Mouse (Mus musculus) lung, adult 2 months (tissue): ENCODE results near the gene Gm21976. TPM values are rescaled to one million over a fixed set of nuclear protein-coding genes. Genes with fewer than 3 reads are reported as not detected.

Source experiments
- DNase-seq: peaks from one replicate; pipeline ENCODE4 v3.0.0; 2022
- H3K4me1 ChIP-seq: fragments of 200-500 bp; 2 replicates; pipeline ENCODE4 v1.6.1; 2011; ENCODE audit warnings: low read length; ENCODE audit not compliant: control insufficient read depth, insufficient read depth
- H3K4me3 ChIP-seq: fragments of 200-500 bp; replicated peaks from 2 replicates; pipeline ENCODE3; 2011; ENCODE audit warnings: low read depth, mild to moderate bottlenecking, control low read depth, low read length; ENCODE audit errors: extremely low read depth
- CTCF ChIP-seq: fragments of 200-500 bp; IDR thresholded peaks from 2 replicates; pipeline ENCODE4 v1.5.1; 2011; ENCODE audit warnings: mild to moderate bottlenecking, low read length, control low read depth; ENCODE audit not compliant: insufficient read depth
- POLR2A ChIP-seq: fragments of 200-500 bp; IDR thresholded peaks from 2 replicates; pipeline ENCODE4 v1.6.1; 2011; ENCODE audit warnings: low read depth, mild to moderate bottlenecking, control low read depth, low read length, borderline replicate concordance; ENCODE audit errors: extremely low read depth
- WGBS: fragments of 180-500 bp; shearing (Covaris S2); methylation state at CpG from one replicate; pipeline ENCODE4 v1.1.7; 2018; 5-methylcytosine and 5-hydroxymethylcytosine counted together
- polyA plus RNA-seq: library from polyadenylated mRNA; depleted of rRNA; stranded (reverse); fragments of >200 nt; gene quantifications from 2 replicates; pipeline ENCODE4 v1.2.3, GENCODE M21; 2012; rRNA removed

Gm21976 gene
- polyA plus RNA-seq, 1 experiment, result not detected

DNA sequence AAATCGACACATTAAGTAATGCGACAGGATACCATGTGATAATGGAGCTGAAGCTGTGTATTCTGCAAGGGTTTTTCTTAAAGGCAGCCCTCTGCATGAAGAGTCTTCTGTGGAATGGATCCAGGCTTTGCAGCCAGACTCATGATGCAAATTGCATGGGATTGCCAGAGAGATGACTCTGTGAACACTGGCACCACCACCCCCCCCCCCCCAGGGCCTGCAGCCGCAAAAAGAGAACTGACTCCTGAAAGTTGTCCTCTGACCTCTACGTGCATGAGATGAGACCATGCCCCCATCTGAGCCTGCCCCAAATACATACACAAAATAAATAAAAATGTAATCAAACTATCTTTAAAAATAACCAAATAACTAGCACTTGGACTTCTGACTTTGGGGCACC, 69.8 kb downstream of the Gm21976 start:
- H3K4me1 ChIP-seq, result peaks cover 8% of the 10 kb centered on the region; the same call in 1 of the 2 replicates
- DNase-seq, result no peak
- WGBS, result 79% methylated on average over 4 of the region's 4 CpGs
- H3K4me3 ChIP-seq, result no peak overlapping the region
- TF ChIP-seq POLR2A (no peak), CTCF (no peak)

DNA sequence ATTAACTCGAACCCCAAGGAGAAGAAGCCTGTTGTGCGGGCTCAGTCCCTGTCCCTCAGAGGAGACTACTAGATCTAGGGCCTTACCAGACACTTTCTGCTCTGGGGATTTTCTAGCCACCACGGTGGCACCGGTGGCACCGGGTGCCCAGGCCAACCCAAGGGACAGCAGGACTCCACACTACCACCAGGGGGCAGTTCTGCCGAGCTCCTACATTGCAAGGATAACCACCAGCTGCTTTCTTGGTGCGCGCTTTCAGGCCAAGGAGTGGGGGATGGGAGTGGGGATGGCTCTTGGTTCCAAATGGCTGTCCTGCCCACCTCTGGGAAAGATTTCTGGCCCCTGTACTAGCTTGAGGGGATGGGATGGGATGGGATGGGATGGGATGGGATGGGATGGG, 71.8 kb downstream of the Gm21976 start:
- TF ChIP-seq CTCF (0 out of 2 replicates have a peak, but pooled peaks have one; percentile 20), POLR2A (no peak)
- WGBS, result 14% methylated on average over 8 of the region's 8 CpGs
- Histone ChIP-seq H3K4me1 (peaks cover 10% of the 10 kb centered on the region; the same call in 1 of the 2 replicates), H3K4me3 (no peak overlapping the region)
- no peak for DNase-seq

DNA sequence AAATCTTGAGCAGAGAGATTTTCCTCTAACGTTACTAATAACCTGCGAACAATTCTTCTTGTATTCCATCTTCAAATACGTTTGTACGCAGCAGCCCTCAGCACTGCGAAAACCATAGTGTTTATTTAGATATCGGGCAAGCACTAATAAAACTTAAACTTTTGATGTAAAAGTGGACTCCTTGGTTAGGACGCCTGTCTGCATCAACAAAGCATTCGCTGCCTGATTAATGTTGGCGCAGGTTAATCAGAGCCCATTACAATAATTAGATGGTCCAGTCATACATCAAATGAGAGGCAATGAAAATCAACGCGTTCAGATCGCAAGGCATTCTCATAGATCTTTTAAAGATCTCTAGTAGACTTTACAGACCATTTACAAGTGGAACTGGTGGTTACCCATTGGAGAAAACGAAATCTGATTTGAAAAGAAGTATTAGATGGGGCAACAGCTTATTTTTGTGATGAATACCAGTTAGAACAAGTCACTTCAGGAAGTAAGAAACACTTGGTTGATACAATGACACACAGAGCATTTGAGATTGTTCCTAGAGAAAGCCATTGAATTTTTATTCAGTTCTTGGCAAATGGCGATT, 72.8 kb downstream of the Gm21976 start:
- TF ChIP-seq CTCF (no peak), POLR2A (no peak)
- H3K4me1 ChIP-seq, result peaks cover 10% of the 10 kb centered on the region; the same call in 1 of the 2 replicates
- DNase-seq, result no peak
- WGBS, result 15% methylated on average over 14 of the region's 14 CpGs
- no peak overlapping the region for H3K4me3 ChIP-seq

DNA sequence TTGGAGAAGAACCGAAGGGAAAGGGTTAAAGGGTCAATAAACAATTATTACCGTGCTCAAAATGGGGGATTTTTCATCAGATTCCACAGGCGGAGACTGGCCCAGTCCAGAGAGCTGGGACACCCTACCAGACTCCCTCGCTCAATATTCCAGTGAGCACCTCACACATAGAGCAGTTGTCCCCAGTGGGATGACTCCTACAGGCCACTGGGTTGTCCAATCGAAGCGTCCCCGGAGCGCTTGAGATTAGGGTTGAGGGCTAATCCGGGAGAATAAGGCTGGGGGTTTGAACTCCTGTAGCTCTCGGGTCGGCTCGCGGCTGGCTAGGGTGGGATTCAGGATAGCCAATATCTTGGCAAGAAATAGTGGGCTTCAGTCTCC, 74.0 kb downstream of the Gm21976 start:
- peak overlapping the region; percentile 3 for H3K4me3 ChIP-seq
- TF ChIP-seq POLR2A (no peak), CTCF (no peak)
- H3K4me1 ChIP-seq, result peaks cover 10% of the 10 kb centered on the region; the same call in 1 of the 2 replicates
- WGBS, result 4% methylated on average over 13 of the region's 13 CpGs
- peak; percentile 35 for DNase-seq

DNA sequence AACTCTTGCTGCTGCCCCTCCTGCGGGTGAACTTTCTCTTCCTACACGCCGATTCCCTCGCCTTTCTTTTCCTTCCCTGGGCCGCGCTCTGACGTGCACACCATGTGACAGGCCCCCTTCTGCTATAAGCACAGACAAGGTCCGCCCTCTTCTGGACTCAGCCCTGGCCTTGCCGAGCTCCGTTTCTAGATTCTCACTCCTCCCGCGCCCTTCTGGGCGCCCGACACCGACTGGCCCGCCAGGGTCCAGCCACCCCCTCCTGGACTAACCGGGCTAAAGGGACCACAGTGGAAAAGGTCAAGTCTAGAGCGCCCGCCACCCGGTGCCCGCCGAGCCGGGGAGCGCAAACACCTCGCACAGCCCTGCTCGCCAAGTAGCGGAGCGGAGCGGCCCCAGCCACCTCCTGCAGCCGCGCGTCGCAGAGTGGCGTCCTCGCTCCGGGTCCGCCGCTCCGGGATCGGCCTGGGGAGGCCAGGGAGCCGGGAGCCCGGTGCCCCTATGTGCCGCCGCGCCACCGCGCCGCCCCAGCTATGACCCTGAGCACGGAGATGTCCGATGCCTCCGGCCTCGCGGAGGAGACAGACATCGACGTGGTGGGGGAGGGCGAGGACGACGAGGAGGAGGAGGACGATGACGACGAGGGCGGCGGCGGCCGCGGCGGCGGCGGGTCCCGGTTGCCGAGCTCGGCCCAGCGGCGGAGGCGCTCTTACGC, 74.6 kb downstream of the Gm21976 start, which contains the start of gene Foxd1:
TSS of gene Foxd1 (plus strand) at position 153 of the 712 bp plus-strand sequence.
- TF ChIP-seq CTCF, result no peak
- TF ChIP-seq POLR2A, result no peak
- Histone ChIP-seq H3K4me1 (peaks cover 10% of the 10 kb centered on the region; the same call in 1 of the 2 replicates), H3K4me3 (peak within 1 kb of the TSS; percentile 21)
- peak; percentile 24 for DNase-seq
- under 1% methylated on average over 72 of the region's 76 CpGs for WGBS

DNA sequence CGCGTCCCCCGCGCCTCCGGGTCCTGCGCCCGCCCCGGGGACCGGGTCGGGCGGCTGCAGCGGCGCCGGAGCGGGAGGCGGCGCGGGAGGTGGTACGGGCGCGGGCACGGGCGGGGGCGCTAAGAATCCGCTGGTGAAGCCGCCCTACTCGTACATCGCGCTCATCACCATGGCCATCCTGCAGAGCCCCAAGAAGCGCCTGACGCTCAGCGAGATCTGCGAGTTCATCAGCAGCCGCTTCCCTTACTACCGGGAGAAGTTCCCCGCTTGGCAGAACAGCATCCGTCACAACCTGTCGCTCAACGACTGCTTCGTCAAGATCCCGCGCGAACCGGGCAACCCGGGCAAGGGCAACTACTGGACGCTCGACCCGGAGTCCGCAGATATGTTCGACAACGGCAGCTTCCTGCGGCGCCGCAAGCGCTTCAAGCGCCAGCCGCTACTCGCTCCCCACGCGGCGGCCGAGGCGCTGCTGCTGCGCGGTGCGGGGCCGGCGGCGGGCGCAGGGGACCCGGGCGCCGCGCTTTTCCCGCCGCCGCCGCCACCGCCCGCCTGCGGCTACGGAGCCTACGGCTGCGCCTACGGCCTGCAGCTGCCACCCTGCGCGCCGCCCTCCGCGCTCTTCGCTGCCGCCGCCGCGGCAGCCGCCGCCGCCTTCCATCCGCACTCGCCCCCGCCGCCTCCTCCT, 75.3 kb downstream of the Gm21976 start:
- WGBS, result under 1% methylated on average over 87 of the region's 102 CpGs
- H3K4me3 ChIP-seq, result no peak overlapping the region
- no peak for TF ChIP-seq CTCF
- no peak for TF ChIP-seq POLR2A
- DNase-seq, result peak; percentile 35
- H3K4me1 ChIP-seq, result peaks cover 10% of the 10 kb centered on the region; the same call in 1 of the 2 replicates

DNA sequence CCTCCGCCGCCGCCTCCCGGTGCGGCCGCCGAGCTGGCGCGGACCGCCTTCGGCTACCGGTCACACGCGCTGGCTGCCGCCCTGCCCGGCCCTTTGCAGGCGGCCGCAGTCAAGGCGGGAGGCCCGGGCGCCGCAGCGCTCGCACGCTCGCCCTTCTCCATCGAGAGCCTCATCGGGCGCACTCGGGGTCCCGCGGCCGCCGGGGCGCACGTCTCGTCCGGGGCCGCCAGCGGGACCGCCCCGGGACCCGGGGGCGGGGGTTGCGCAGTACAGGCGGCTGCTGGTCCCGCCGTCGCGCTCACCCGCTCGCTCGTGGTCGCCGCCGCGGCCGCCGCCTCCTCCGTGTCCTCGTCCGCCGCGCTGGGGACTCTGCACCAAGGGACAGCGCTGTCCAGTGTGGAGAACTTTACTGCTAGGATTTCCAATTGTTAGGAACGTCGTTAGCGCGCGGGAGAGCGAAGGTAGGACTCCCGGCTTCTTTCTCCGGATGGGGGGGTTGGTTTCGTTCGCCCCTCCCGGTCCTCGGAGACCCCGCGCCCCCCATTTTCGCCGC, 75.9 kb downstream of the Gm21976 start:
- TF ChIP-seq POLR2A (no peak), CTCF (no peak)
- Histone ChIP-seq H3K4me3 (no peak overlapping the region), H3K4me1 (peaks cover 10% of the 10 kb centered on the region; the same call in 1 of the 2 replicates)
- peak; percentile 25 for DNase-seq
- WGBS, result 2% methylated on average over 54 of the region's 81 CpGs

DNA sequence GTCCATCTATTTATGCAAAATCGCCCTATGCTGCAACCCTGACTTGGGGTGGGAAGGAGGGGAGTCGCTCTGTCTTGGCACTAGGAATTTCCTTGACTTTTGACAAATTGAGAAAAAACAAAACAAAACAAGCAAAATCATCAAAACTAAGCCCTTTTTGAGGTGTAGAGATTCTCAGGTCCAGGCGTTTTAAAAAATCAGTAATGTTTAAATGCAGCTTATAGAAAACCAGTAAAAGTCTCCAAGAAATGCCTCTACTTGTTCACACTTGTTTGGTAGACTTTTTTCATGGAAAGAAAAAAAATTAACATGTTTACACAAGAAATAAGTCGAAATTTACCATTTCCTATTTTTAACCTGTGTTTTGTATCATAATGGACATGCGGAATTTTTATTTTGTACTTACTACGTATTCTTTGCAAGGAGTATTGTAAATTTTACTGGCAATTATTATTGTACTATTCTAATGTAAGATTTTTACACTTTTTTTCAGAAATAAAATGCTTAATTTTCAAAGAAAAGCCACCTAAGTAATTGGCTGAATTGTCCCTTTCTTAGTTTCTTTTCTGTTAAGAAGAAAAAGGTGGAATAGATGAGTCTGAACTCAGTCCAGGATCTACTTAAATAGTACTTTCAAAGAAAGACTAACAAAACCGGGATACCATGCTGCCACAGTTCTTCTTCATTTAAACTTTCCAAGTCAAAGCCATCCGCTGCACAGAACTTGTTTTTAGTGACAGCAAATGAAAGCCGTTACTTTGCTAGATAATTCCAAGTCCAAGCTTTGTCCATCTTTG, 76.7 kb downstream of the Gm21976 start:
- no peak for DNase-seq
- peaks cover 10% of the 10 kb centered on the region; the same call in 1 of the 2 replicates for H3K4me1 ChIP-seq
- WGBS, result 18% methylated on average over 9 of the region's 9 CpGs
- TF ChIP-seq POLR2A (no peak), CTCF (no peak)
- no peak overlapping the region for H3K4me3 ChIP-seq

Other genes with a start within 250 kb of the Gm21976 start
- gene Arhgef28, start 73.4 kb upstream of the Gm21976 start, polyA plus RNA-seq, result 14.6 and 16.0 TPM in 2 replicates
- 4.2 and 6.8 TPM in 2 replicates for gene Utp15, start 16.8 kb upstream of the Gm21976 start, polyA plus RNA-seq
- 10.9 and 11.8 TPM in 2 replicates for gene Ankra2, start 16.8 kb upstream of the Gm21976 start, polyA plus RNA-seq
- 119 and 162 TPM in 2 replicates for gene Btf3, start 37.1 kb downstream of the Gm21976 start, polyA plus RNA-seq
- 0.12 and 0.18 TPM in 2 replicates for gene Foxd1, start 74.4 kb downstream of the Gm21976 start, polyA plus RNA-seq
- 0.52 and 1.1 TPM in 2 replicates for gene Gm10320, start 212.1 kb downstream of the Gm21976 start, polyA plus RNA-seq